Mouse (Mus musculus): ENCODE measurements at regions not wholly inside any gene's neighbourhood (a gene's known extent, or its start where the extent isn't known, plus 50 kb on each side); places are given as distances from the start of the nearest gene placed in this dataset.
A peak's percentile ranks its signal among the peaks of the same experiment; 100 is the strongest.
"Not testable (repeated sequence)": the region's sequence is repeated elsewhere in the genome, so short reads cannot be mapped to it uniquely, and the experiment has no call there.

DNA sequence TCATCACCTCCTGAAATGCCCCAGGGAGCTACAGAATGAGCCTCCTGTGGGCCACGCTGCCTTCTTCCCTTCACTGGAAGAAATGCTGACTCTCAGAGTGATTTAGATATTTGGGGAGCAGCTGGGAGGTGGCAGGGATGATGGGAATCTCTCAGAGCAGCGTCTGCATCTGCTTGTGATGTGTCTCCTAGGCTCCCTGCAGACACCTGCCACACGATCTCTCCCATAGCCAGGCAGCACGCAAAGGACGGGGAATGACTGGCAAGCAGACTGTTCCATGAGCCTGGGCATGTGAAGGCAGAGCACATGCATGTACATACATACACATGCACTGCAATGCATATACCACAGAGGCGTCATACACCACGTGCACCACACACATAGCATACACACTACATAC lies 133.4 kb upstream of the Gadl1 start:
- no peak for DNase-seq (ENCODE audit: low read depth, low spot score)

GRCm38 (mm10) chr9:115777097-115777864 lies 132.0 kb upstream of the Gadl1 start:
- no peak for DNase-seq (ENCODE audit: low read depth, low spot score)

GRCm38 (mm10) chr9:115778862-115779261 lies 130.4 kb upstream of the Gadl1 start:
- no peak for DNase-seq (ENCODE audit: low read depth, low spot score)

DNA sequence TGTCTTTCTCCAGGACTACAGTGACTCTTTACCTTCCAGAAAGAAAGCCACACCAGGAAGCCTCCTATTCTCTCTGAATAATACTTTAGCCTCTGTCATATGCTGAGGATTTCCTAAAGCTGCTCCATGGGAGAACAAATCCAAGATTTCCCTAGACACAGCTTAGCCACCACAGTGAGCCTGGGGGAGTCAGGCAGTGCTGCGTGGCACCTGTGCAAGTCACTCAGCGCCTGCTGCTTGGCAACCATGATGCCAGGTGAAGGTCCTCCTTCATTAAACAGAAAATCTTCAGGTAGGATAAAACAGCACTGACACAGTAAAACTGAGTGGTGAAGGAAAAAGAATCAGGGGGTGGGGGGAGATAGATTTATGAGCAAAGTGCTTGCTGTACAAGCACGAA lies 109.9 kb upstream of the Gadl1 start:
- DNase-seq (ENCODE audit: low read depth, low spot score) = no peak

DNA sequence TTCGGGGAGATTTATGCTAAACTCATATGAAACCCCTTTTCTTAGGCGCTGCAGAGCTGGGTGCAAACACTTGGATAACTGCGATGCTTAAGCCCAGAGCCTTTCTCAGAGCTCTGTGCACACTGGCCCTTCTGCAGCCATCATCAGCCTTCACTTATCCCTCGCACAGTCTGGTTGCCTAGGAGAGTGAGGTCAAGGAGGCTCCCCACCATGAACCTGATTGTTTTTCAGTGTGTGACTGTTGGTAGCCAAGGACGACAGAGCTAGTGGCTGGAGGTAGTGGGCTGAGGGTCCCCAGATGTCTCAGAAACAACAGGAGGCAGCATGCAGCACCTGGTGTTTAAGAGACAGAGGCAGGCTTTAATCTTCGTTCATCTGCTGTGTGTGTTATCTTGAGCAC lies 108.6 kb upstream of the Gadl1 start:
- DNase-seq (ENCODE audit: low read depth, low spot score) = peak; percentile 61

GRCm38 (mm10) chr9:115803071-115803470 lies 106.2 kb upstream of the Gadl1 start:
- DNase-seq (ENCODE audit: low read depth, low spot score) = no peak

DNA sequence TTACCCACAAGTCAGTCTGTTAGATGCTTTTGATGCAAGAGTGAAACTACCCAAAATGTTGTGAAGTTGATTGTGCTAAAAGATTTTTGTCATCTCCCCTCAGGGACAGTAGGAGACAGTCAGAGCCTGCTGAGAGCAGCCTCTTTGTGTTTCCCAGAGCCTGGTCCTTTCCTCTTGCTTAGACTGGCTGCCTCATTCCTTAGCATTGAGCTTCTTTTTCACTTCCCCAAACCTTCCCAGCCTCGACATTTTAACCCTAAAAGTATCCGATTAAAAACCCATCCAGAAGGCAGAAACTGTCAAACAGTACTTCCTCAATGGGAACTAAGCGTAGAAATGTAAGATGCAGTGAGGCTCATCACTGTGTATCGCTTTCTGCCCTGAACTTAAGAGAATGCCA lies 104.0 kb upstream of the Gadl1 start:
- DNase-seq (ENCODE audit: low read depth, low spot score) = no peak

DNA sequence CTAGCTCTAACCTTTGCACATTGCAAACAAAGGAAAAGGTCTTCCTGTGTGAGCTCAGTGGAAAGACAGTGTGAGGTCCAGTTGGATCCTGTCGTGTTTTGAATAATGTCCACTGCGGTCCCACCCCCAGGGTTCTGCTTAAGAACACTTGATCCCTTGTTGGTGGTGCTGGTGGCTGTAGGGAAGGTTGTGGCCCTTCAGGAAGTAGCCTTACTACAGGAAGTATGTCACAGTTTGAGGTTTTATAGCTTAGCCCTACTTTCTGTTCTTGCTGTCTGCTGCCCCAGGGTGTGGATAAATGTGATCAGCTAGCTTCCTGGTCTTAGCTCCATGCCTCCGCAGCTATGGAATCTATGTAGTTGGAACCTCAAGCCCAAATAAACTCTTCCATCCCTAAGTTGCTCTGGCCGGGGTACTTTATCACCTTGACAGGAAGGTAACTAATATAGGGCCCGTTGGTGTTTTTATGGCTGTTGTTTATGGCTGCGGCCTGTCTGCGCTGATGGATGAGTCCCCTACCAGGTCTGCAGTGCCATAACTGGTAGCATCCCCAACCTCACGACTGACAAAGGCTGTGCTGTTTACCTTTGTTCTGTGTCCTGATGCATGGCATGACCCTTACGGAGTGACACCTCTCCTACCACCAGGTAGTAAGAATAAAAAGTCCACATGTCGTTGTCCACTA lies 103.1 kb upstream of the Gadl1 start:
- DNase-seq (ENCODE audit: low read depth, low spot score) = peak; percentile 52

DNA sequence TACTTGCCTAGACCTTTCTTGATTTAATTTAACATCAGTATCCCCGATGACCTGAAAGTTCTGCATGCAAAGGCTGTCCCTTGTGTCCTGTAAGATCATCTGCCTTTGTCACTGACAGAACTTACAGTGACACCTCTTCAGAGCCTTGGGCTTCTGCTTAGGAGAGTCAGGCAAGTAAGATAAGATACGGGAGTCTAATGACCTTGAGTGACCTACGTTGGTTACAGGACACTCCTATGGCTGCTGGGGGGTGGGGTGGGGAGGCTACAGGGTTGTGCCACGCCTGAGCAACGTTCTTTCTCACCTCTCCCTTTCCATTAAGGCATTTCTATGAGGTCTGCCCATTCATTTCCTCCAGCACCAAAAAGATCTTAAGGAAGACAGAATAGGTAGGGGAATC lies 69.1 kb upstream of the Gadl1 start:
- DNase-seq (ENCODE audit: low read depth, low spot score) = no peak

- no peak for DNase-seq (ENCODE audit: low read depth, low spot score)
Observed at GRCm38 (mm10) chr9:115840791-115841190, 68.5 kb upstream of the Gadl1 start.

DNA sequence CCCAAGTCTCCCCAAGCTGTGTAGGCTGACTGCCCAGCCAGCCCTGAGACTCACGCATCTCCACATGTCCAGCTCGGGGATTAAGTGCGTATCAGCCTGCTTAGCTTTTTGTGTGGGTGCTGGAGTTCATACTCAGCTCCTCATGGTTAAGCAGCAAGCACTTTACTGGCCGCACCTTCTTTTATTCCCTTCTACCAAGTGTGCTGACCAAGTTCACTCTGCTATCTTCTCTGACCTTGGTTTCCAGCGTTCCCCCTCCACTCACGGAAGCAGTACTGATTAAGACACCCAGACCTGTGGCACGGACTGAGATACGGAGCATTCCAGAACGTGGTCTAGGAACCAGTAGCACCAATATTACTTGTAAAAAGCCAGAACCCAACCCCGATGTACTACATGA lies 67.6 kb upstream of the Gadl1 start:
- DNase-seq (ENCODE audit: low read depth, low spot score) = no peak

GRCm38 (mm10) chr9:115844340-115844739 lies 64.9 kb upstream of the Gadl1 start:
- no peak for DNase-seq (ENCODE audit: low read depth, low spot score)

DNA sequence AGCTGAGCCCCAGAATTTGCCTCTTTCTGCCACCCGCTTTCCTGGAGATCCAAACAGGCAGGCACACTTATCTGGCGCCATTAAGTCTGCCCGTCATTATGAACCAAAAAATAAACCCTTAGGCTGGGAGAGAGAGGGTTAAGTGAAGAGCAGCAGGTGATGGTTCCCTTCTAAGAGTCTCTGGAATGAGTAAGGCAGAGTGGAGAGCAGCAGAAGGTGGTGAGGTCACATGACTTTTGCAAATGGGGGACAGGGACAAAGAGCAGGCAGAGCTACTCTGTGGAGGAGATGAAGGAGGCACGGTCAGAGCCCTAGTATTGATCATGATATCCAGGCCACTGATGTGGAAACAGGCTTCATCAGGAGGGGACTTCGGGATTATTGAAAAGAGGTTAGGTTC lies 64.2 kb upstream of the Gadl1 start:
- no peak for DNase-seq (ENCODE audit: low read depth, low spot score)

DNA sequence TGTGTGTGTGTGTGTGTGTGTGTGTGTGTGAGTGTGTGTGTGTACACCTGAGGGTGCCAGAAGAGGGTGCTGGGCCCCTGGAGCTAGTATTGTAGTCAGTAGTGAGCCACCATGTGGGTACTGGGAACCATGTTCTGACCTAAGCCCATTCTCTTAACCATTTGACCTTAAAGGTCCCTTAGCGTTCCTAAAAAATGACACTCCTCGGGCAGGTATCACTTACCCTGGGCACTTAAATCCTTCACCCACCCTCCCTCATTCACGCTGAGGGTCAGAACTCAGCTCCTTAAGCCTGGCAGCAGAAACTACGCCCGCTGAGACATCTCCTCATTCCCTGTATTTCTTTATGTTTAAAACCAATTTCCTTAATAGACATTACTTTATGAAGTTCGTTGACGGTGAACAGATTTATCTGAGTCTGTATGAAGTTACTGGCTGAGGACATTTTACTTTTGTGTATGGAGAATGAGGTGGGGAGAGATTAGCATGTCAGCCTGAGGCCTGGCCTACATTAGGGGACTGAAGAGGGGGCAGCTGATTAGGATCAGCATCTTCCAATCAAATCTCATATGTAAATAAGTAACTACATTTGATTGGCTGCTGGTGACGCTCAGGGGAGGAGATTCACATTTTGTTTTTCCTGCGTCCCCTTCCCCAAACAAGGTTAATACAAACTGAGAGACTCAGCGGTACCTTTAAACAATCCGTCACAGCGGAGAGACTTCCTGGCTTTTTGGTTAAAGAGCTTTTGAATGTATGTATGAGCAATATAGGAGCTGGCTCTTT lies 61.8 kb upstream of the Gadl1 start:
- peak; percentile 37 for DNase-seq (ENCODE audit: low read depth, low spot score)

DNA sequence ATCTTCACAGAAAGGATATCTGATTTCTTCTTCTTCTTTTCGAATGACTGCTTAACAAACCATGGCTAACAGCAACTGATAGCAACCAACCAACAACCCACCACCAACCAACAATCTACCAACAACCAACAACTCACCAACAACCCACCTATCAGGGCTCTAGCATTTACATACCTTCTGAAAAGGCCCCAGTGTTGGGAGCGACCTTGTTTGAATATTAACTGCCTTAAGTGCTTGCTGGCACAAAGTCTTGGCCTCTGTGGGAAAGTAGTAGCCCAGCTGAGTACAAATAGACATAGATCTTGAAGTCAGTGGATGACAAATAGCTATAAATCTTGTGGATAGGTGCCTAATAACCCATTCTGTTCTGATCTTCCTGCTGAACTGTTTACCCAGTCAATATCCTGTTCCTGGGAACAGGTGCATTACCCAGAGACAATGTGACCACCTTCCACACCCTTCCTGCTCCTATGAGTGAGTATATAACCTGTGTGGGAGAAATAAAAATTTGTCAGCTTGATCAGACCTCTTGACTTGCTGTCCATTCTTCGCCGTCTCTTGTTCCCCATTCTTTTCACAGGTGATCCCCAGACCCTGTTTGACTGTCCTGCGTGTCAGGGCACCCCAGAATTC lies 55.9 kb upstream of the Gadl1 start:
- DNase-seq (ENCODE audit: low read depth, low spot score) = not testable (repeated sequence)

DNA sequence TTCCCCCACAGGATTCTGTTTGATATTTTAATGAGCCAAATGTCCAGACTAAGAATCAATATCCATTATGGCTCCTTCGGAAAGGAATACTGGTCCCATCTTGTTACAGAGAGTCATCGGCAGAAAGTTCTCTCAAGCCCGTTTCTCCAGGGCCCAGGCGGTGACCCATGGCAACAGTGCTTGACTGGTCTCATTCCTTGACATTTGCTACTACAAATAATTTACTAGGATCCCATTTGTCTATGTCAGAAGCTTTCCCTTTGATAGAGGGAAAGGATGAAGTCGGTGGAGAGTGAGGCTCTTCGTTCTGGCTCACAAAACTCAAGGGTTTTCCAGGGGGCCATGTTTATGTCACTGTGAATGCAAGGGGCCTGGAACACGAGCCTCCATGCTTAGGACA lies 52.0 kb upstream of the Gadl1 start:
- no peak for DNase-seq (ENCODE audit: low read depth, low spot score)

- no peak for DNase-seq (ENCODE audit: low read depth, low spot score)
Observed at GRCm38 (mm10) chr9:115858848-115859247, 50.4 kb upstream of the Gadl1 start.
